ENCODE assay signal across 19 mouse cellular contexts in genomic region chr4:152077191-152077590, GRCm38 (mm10). TPM values are rescaled to one million over a fixed set of nuclear protein-coding genes. Genes with fewer than 3 reads are reported as not detected.
"Had no signal": no experiment of that assay in that cellular context is flagged by ENCODE, and none has a peak within 500 bp of the region (broad histone marks: within the 10 kb centered on the region; RNA-seq: fewer than 3 reads in every experiment).

No protein-coding gene starts in this region.

- H3K27ac ChIP-seq: kidney, postnatal 0 days; limb, embryonic 13.5 days; liver, embryonic 12.5 days; liver, embryonic 15.5 days; lung, embryonic 15.5 days had no signal

- H3K4me3 ChIP-seq: limb, embryonic 13.5 days; liver, embryonic 12.5 days; liver, embryonic 15.5 days; lung, embryonic 15.5 days had no signal

- H3K36me3 ChIP-seq: limb, embryonic 13.5 days; liver, embryonic 12.5 days; liver, embryonic 15.5 days; lung, embryonic 15.5 days had no signal

- DNase-seq: kidney, adult 9 months; kidney, postnatal 25 days; left cerebral cortex, postnatal 4 days; liver; lung, adult 18-20 months; lung, postnatal 10 days; lung, postnatal 4 days; midbrain, embryonic 14.5 days; thymus, adult 18-20 months; thymus, postnatal 14 days; thymus, postnatal 4 days had no signal

- H3K9me3 ChIP-seq: limb, embryonic 13.5 days; liver, embryonic 12.5 days; liver, embryonic 15.5 days; lung, embryonic 15.5 days had no signal

- ATAC-seq: liver, embryonic 12.5 days had no signal

- H3K27me3 ChIP-seq: limb, embryonic 13.5 days; lung, embryonic 15.5 days had no signal

- H3K9ac ChIP-seq: limb, embryonic 13.5 days; liver, embryonic 12.5 days; liver, embryonic 15.5 days; lung, embryonic 15.5 days had no signal

- H3K4me2 ChIP-seq: limb, embryonic 13.5 days; liver, embryonic 12.5 days; liver, embryonic 15.5 days; lung, embryonic 15.5 days; midbrain, embryonic 11.5 days had no signal

RNA-seq across cellular contexts. Expression of gene Tnfrsf25, which starts 38.5 kb away (rescaled TPM):
- total RNA-seq: megakaryocyte-erythroid progenitor cell, adult 5-6 weeks had no signal

RNA-seq across cellular contexts. Expression of gene Tas1r1, which starts 38.8 kb away (rescaled TPM):
- polyA plus RNA-seq: small intestine, adult 2 months had no signal
